Mouse (Mus musculus): ENCODE measurements around the gene Kif18a. TPM values are rescaled to one million over a fixed set of nuclear protein-coding genes. Genes with fewer than 3 reads are reported as not detected.

Gene Kif18a
- polyA plus RNA-seq (2014; fragmentation: Nextera tagmentation; extraction: Ambion mirVana) = 37.0 and 38.1 TPM in 2 replicates

DNA sequence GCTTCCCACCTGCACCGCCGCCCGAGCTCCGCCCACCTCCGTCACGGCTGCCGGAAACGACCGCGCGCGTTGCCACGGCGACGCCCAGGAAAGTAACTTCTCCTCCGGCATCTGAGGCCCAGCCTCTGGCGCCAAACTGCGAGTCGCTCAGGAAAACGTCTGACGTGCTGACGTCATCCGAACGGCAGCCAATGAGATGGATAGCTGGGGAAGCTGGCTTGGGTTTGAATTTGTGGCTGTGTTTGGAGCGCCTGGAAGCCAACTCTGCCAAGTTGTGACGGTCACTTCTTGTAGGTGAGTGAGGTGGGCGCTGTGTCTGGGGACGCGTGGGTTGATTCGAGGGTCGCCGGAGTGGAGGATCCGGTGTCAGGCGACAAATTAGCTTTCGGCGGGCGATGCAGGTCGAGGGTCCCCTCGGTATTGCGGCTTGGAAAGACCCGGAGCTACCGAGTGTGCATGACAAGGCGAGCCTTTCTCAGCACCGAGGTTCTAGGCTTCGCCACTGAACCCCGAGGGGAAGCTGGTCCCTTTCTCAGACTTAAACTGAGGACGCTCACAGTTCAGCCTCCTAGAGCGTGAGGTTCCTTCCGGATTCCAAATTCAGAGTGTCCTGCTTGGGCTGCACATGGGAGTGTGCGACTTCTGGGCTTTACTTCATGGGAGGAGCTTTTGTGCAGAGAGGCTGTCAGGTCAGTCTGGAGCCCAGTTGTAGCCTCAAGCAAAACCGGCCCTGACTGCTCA is at the start of gene Kif18a, which contains the start of gene Mettl15:
Kif18a (plus strand) TSS at position 139 of the 741 bp plus-strand sequence.
Mettl15 (minus strand) TSS at position 149 of the 741 bp plus-strand sequence.
- WGBS = under 1% methylated on average over 51 of the region's 51 CpGs

DNA sequence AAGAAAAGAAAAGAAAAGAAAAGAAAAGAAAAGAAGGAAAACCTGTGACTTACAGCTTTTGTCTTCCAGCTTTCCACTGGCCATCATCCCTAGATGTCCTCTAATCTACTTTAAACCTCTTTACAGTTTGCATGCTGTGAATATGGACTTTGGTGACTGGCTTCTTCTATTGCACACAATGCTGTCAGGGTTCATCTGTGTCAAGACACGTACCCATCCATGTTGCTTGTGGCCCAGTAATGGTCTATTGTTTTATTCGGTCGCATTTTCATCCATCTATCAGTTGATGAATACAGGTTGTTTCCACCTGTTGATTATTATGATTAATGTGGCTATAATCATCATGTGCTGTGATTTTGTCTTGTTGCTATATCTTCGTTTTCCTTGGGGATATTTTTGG is 46.7 kb upstream of the Kif18a start:
- H3K4me2 ChIP-seq (replicated peaks; ENCODE audit: low read depth, low read length) = no peak overlapping the region
- H3K27me3 ChIP-seq (ENCODE audit: control insufficient read depth, insufficient read depth, low read length) = no peaks in the 10 kb centered on the region
- 79% methylated on average over 4 of the region's 4 CpGs for WGBS
- no peaks in the 10 kb centered on the region for H3K9me3 ChIP-seq (ENCODE audit: control insufficient read depth, low read length)
- H3K27ac ChIP-seq (ENCODE audit: low read depth, low read length) = no peak overlapping the region
- ATAC-seq (ENCODE audit: low FRiP score) = no peak
- H3K9ac ChIP-seq (ENCODE audit: low read depth, low read length) = no peak overlapping the region
- no peak overlapping the region for H3K4me3 ChIP-seq (ENCODE audit: low read depth, low read length)
- H3K36me3 ChIP-seq (ENCODE audit: control insufficient read depth, insufficient read depth, low read length) = no peaks in the 10 kb centered on the region
- H3K4me1 ChIP-seq (replicated peaks; ENCODE audit: control insufficient read depth, insufficient read depth, low read length) = no peaks in the 10 kb centered on the region
- DNase-seq (ENCODE audit: low spot score) = no peak

More for the DNA sequence above, at the start of gene Kif18a, which contains the start of gene Mettl15:
- peak within 1 kb of the TSS; percentile 61 for H3K4me3 ChIP-seq (ENCODE audit: low read depth, low read length)
- H3K9ac ChIP-seq (ENCODE audit: low read depth, low read length) = peak within 1 kb of the TSS; percentile 68
- peak within 1 kb of the TSS; percentile 58 for H3K4me2 ChIP-seq (replicated peaks; ENCODE audit: low read depth, low read length)
- DNase-seq (ENCODE audit: low spot score) (peak; percentile 96), ATAC-seq (ENCODE audit: low FRiP score) (peak; percentile 97)
- H3K27me3 ChIP-seq (ENCODE audit: control insufficient read depth, insufficient read depth, low read length) = no peaks in the 10 kb centered on the region
- no peaks in the 10 kb centered on the region for H3K9me3 ChIP-seq (ENCODE audit: control insufficient read depth, low read length)
- no peaks in the 10 kb centered on the region for H3K4me1 ChIP-seq (replicated peaks; ENCODE audit: control insufficient read depth, insufficient read depth, low read length)
- H3K36me3 ChIP-seq (ENCODE audit: control insufficient read depth, insufficient read depth, low read length) = no peaks in the 10 kb centered on the region
- peak within 1 kb of the TSS; percentile 72 for H3K27ac ChIP-seq (ENCODE audit: low read depth, low read length)

DNA sequence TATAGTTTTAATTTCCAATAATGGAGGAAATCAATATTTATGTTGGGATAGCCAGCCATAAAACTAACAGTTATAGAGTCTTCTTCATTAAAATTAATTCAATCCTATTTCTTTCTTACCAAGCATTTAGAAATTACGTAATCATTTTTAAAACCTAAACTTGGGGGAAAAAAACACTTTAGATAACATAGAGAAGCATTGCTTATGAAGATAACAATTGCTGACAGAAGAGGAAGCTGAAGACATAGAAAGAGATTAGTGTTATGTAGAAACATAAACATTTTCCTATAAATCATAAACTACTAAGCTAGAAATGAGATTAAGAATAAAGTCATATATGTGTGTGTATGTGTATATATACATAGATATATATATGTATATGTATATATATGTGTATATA is 44.8 kb upstream of the Kif18a start:
- H3K9ac ChIP-seq (ENCODE audit: low read depth, low read length) = no peak overlapping the region
- no peaks in the 10 kb centered on the region for H3K36me3 ChIP-seq (ENCODE audit: control insufficient read depth, insufficient read depth, low read length)
- WGBS = 88% methylated on average over 1 of the region's 1 CpGs
- H3K9me3 ChIP-seq (ENCODE audit: control insufficient read depth, low read length) = no peaks in the 10 kb centered on the region
- H3K4me2 ChIP-seq (replicated peaks; ENCODE audit: low read depth, low read length) = no peak overlapping the region
- no peak overlapping the region for H3K27ac ChIP-seq (ENCODE audit: low read depth, low read length)
- no peaks in the 10 kb centered on the region for H3K27me3 ChIP-seq (ENCODE audit: control insufficient read depth, insufficient read depth, low read length)
- no peaks in the 10 kb centered on the region for H3K4me1 ChIP-seq (replicated peaks; ENCODE audit: control insufficient read depth, insufficient read depth, low read length)
- H3K4me3 ChIP-seq (ENCODE audit: low read depth, low read length) = no peak overlapping the region
- ATAC-seq (ENCODE audit: low FRiP score) (no peak), DNase-seq (ENCODE audit: low spot score) (no peak)

DNA sequence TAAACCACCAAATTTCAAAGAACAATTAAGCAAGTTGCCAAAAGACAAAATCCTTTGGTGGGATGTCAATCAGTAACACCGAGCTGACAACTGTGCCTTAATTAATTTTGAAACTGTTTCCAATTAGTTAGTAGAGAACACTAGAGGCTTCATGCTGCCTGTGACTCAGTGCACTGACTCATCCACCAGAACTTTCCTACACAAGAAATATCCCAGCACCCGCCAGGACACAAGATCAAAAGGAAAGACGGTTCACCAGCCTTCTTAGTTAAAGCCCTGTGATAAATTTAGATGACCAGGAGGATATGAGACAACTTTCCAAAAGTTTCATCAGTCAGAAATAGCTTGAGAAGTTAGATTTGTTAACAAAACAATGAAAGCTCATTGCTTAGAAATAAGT is 38.6 kb upstream of the Kif18a start:
- Histone ChIP-seq H3K4me1 (replicated peaks; ENCODE audit: control insufficient read depth, insufficient read depth, low read length) (no peaks in the 10 kb centered on the region), H3K27ac (ENCODE audit: low read depth, low read length) (no peak overlapping the region), H3K27me3 (ENCODE audit: control insufficient read depth, insufficient read depth, low read length) (no peaks in the 10 kb centered on the region), H3K4me2 (replicated peaks; ENCODE audit: low read depth, low read length) (no peak overlapping the region), H3K9me3 (ENCODE audit: control insufficient read depth, low read length) (no peaks in the 10 kb centered on the region), H3K9ac (ENCODE audit: low read depth, low read length) (no peak overlapping the region), H3K4me3 (ENCODE audit: low read depth, low read length) (no peak overlapping the region), H3K36me3 (ENCODE audit: control insufficient read depth, insufficient read depth, low read length) (no peaks in the 10 kb centered on the region)
- WGBS = 56% methylated on average over 3 of the region's 3 CpGs
- no peak for DNase-seq (ENCODE audit: low spot score)
- no peak for ATAC-seq (ENCODE audit: low FRiP score)

DNA sequence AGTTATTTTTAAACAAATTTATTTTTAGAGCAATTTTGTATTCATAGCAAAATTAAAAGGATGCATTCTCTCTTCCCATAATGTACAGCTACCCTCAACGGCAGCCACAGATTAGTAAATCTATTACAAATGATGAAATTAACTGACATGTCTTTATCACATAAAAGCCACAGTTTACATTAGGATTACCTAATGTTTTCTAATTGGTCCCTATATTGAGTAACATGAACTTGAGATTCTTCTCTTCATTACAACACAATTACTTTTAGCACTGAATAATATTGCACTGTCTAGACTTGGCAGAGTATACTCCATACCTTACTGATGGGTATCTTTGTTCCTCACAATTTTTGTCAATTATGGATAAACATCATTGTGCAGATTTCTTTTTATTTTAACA is 17.8 kb upstream of the Kif18a start:
- Histone ChIP-seq H3K27ac (ENCODE audit: low read depth, low read length) (no peak overlapping the region), H3K4me3 (ENCODE audit: low read depth, low read length) (no peak overlapping the region), H3K27me3 (ENCODE audit: control insufficient read depth, insufficient read depth, low read length) (no peaks in the 10 kb centered on the region), H3K4me1 (replicated peaks; ENCODE audit: control insufficient read depth, insufficient read depth, low read length) (no peaks in the 10 kb centered on the region), H3K9ac (ENCODE audit: low read depth, low read length) (no peak overlapping the region), H3K9me3 (ENCODE audit: control insufficient read depth, low read length) (no peaks in the 10 kb centered on the region), H3K4me2 (replicated peaks; ENCODE audit: low read depth, low read length) (no peak overlapping the region), H3K36me3 (ENCODE audit: control insufficient read depth, insufficient read depth, low read length) (no peaks in the 10 kb centered on the region)
- WGBS = 87% methylated on average over 1 of the region's 1 CpGs
- ATAC-seq (ENCODE audit: low FRiP score) (no peak), DNase-seq (ENCODE audit: low spot score) (no peak)

DNA sequence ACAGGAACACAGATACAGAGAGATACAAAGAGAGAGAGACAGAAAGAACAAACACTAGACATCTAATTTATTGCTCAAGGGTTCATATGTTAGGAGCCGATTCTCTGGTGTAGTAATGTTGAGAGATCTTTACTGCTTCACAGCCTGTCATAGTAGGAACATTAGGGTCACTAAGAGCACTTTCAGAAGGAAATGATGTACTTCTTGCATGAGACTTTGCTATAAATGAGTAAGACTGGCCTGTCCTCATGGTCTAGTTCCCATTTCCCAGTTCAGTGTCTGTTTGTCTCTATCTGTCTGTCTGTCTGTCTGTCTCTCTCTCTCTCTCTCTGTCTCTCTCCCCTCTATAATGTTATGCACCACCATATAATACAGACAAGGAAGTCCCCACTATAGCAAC is 7.4 kb upstream of the Kif18a start:
- Histone ChIP-seq H3K9ac (ENCODE audit: low read depth, low read length) (no peak overlapping the region), H3K36me3 (ENCODE audit: control insufficient read depth, insufficient read depth, low read length) (no peaks in the 10 kb centered on the region), H3K4me2 (replicated peaks; ENCODE audit: low read depth, low read length) (no peak overlapping the region), H3K27me3 (ENCODE audit: control insufficient read depth, insufficient read depth, low read length) (no peaks in the 10 kb centered on the region), H3K4me3 (ENCODE audit: low read depth, low read length) (no peak overlapping the region), H3K9me3 (ENCODE audit: control insufficient read depth, low read length) (no peaks in the 10 kb centered on the region), H3K4me1 (replicated peaks; ENCODE audit: control insufficient read depth, insufficient read depth, low read length) (no peaks in the 10 kb centered on the region), H3K27ac (ENCODE audit: low read depth, low read length) (no peak overlapping the region)
- DNase-seq (ENCODE audit: low spot score) (no peak), ATAC-seq (ENCODE audit: low FRiP score) (no peak)
- 97% methylated on average over 1 of the region's 1 CpGs for WGBS

DNA sequence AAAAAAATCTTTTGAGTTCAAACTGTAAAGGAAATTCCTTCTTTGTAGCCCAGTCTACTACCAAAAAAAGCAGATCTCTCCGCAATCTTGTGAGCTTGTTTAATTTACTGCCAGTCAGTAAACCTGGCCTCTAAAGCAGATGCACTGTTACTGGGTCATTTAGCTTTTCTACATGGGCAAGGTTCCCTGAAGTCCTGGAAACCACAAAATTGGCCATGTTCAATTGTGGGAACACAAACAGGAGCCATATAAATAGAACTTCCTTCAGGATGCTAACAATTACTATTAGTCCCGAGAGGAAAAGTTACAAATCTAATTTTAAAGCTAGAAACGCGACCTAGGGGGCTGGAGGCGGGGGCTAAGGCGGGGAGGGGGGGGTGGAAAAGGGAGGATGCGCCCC is 2.9 kb upstream of the Kif18a start:
- H3K9me3 ChIP-seq (ENCODE audit: control insufficient read depth, low read length) = no peaks in the 10 kb centered on the region
- ATAC-seq (ENCODE audit: low FRiP score) = no peak
- no peak overlapping the region for H3K27ac ChIP-seq (ENCODE audit: low read depth, low read length)
- peak overlapping the region; percentile 37 for H3K4me3 ChIP-seq (ENCODE audit: low read depth, low read length)
- no peaks in the 10 kb centered on the region for H3K4me1 ChIP-seq (replicated peaks; ENCODE audit: control insufficient read depth, insufficient read depth, low read length)
- H3K4me2 ChIP-seq (replicated peaks; ENCODE audit: low read depth, low read length) = peak overlapping the region; percentile 48
- peak; percentile 20 for DNase-seq (ENCODE audit: low spot score)
- H3K9ac ChIP-seq (ENCODE audit: low read depth, low read length) = peak overlapping the region; percentile 59
- 9% methylated on average over 7 of the region's 7 CpGs for WGBS
- no peaks in the 10 kb centered on the region for H3K27me3 ChIP-seq (ENCODE audit: control insufficient read depth, insufficient read depth, low read length)
- no peaks in the 10 kb centered on the region for H3K36me3 ChIP-seq (ENCODE audit: control insufficient read depth, insufficient read depth, low read length)

DNA sequence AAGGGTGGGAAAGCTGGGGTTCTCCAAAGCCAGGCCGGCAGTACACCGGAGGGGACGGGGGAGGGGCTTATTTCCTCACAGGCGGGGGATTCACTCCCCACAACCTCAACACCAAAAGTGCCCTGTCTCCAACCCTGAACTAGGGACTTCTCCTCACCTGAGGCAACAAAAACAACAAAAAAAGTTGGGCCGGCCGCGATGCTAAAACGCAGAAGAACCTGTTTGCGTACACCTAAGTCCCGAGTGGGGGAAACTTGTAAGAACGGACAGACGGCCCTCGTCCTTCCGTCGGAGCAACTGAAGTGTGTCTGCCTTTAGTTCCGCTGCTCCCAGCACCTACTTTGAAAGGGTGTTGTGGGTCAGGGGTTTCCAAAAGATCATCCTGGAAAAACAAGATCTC is 2.5 kb upstream of the Kif18a start:
- DNase-seq (ENCODE audit: low spot score) (peak; percentile 59), ATAC-seq (ENCODE audit: low FRiP score) (no peak)
- H3K27ac ChIP-seq (ENCODE audit: low read depth, low read length) = no peak overlapping the region
- H3K9ac ChIP-seq (ENCODE audit: low read depth, low read length) = peak overlapping the region; percentile 59
- H3K36me3 ChIP-seq (ENCODE audit: control insufficient read depth, insufficient read depth, low read length) = no peaks in the 10 kb centered on the region
- WGBS = 1% methylated on average over 16 of the region's 16 CpGs
- H3K27me3 ChIP-seq (ENCODE audit: control insufficient read depth, insufficient read depth, low read length) = no peaks in the 10 kb centered on the region
- peak overlapping the region; percentile 37 for H3K4me3 ChIP-seq (ENCODE audit: low read depth, low read length)
- H3K4me1 ChIP-seq (replicated peaks; ENCODE audit: control insufficient read depth, insufficient read depth, low read length) = no peaks in the 10 kb centered on the region
- H3K9me3 ChIP-seq (ENCODE audit: control insufficient read depth, low read length) = no peaks in the 10 kb centered on the region
- peak overlapping the region; percentile 48 for H3K4me2 ChIP-seq (replicated peaks; ENCODE audit: low read depth, low read length)

DNA sequence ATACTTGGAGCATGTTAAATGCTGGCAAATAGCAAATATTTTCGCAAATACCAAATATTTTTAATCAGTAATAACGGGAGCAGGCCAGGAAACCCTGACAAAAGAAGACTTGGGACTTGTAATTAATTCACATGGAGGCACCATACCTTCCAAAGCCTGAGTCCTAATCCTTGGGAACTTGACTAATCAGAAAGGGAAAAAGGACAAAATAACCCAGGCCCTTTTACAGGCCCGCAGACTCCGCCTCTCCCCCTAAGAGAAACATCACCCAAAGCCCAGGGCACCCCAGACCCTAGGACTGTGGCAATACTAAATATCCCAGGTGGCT is 302 bp upstream of the Kif18a start:
- Histone ChIP-seq H3K4me2 (replicated peaks; ENCODE audit: low read depth, low read length) (peak overlapping the region; percentile 58), H3K36me3 (ENCODE audit: control insufficient read depth, insufficient read depth, low read length) (no peaks in the 10 kb centered on the region), H3K9ac (ENCODE audit: low read depth, low read length) (peak overlapping the region; percentile 57), H3K4me1 (replicated peaks; ENCODE audit: control insufficient read depth, insufficient read depth, low read length) (no peaks in the 10 kb centered on the region), H3K27ac (ENCODE audit: low read depth, low read length) (peak overlapping the region; percentile 39; the same call in 1 of the 2 replicates), H3K9me3 (ENCODE audit: control insufficient read depth, low read length) (no peaks in the 10 kb centered on the region), H3K27me3 (ENCODE audit: control insufficient read depth, insufficient read depth, low read length) (no peaks in the 10 kb centered on the region), H3K4me3 (ENCODE audit: low read depth, low read length) (peak overlapping the region; percentile 61)
- DNase-seq (ENCODE audit: low spot score) = no peak
- no peak for ATAC-seq (ENCODE audit: low FRiP score)
- 7% methylated on average over 4 of the region's 4 CpGs for WGBS

Data from hindbrain, embryonic 11.5 days (tissue).